Mouse (Mus musculus) right cerebral cortex, adult 2 months (tissue): ENCODE measurements around the gene Myo1d.

Source experiments
- DNase-seq, 2 experiments: peaks; one replicate each; pipeline ENCODE4 v3.0.0; 2021 to 2022; ENCODE audit warnings: low spot score in 2 of 2

Gene Myo1d

GRCm38 (mm10) chr11:80723406-80724047, 56.3 kb downstream of the Myo1d start:
- no peak for DNase-seq

GRCm38 (mm10) chr11:80719014-80719413, 60.8 kb downstream of the Myo1d start:
- DNase-seq = no peak

- DNase-seq = no peak
Measured at GRCm38 (mm10) chr11:80718036-80718435, 61.8 kb downstream of the Myo1d start.

GRCm38 (mm10) chr11:80715115-80715514, 64.7 kb downstream of the Myo1d start:
- no peak for DNase-seq

- DNase-seq = no peak
Measured at GRCm38 (mm10) chr11:80713705-80714104, 66.1 kb downstream of the Myo1d start.

- DNase-seq = no peak
Measured at GRCm38 (mm10) chr11:80712201-80712600, 67.6 kb downstream of the Myo1d start.

- no peak for DNase-seq
Measured at GRCm38 (mm10) chr11:80711336-80711735, 68.5 kb downstream of the Myo1d start.

- DNase-seq = no peak
Measured at GRCm38 (mm10) chr11:80700611-80701010, 79.2 kb downstream of the Myo1d start.

- no peak for DNase-seq
Measured at GRCm38 (mm10) chr11:80698721-80699120, 81.1 kb downstream of the Myo1d start.

GRCm38 (mm10) chr11:80696350-80696749, 83.5 kb downstream of the Myo1d start:
- DNase-seq = peak in 1 of 2 experiments; percentile 29

- DNase-seq = no peak
Measured at GRCm38 (mm10) chr11:80684603-80685002, 95.2 kb downstream of the Myo1d start.

GRCm38 (mm10) chr11:80682745-80683144, 97.1 kb downstream of the Myo1d start:
- DNase-seq = no peak

- no peak for DNase-seq
Measured at GRCm38 (mm10) chr11:80673013-80673412, 106.8 kb downstream of the Myo1d start.

GRCm38 (mm10) chr11:80670391-80670790, 109.4 kb downstream of the Myo1d start:
- DNase-seq = peak; percentile 45 to 60

GRCm38 (mm10) chr11:80669934-80670333, 109.9 kb downstream of the Myo1d start:
- DNase-seq = peak in 1 of 2 experiments; percentile 38

GRCm38 (mm10) chr11:80666211-80666610, 113.6 kb downstream of the Myo1d start:
- DNase-seq = no peak

GRCm38 (mm10) chr11:80664261-80664660, 115.6 kb downstream of the Myo1d start:
- no peak for DNase-seq

- DNase-seq = peak; percentile 49 to 67
Measured at GRCm38 (mm10) chr11:80645111-80645510, 134.7 kb downstream of the Myo1d start.

GRCm38 (mm10) chr11:80628992-80629865, 150.6 kb downstream of the Myo1d start:
- peak in 1 of 2 experiments; percentile 21 for DNase-seq

GRCm38 (mm10) chr11:80628581-80628980, 151.2 kb downstream of the Myo1d start:
- no peak for DNase-seq

GRCm38 (mm10) chr11:80623038-80623380, 156.8 kb downstream of the Myo1d start:
- DNase-seq = peak; percentile 63 to 74

- peak in 1 of 2 experiments; percentile 58 for DNase-seq
Measured at GRCm38 (mm10) chr11:80622233-80623037, 157.4 kb downstream of the Myo1d start.
